Mouse (Mus musculus): ENCODE results near the gene Pcbp4. TPM values are rescaled to one million over a fixed set of nuclear protein-coding genes. Genes with fewer than 3 reads are reported as not detected.
A peak's percentile ranks its signal among the peaks of the same experiment; 100 is the strongest.

The Pcbp4 gene
- polyA plus RNA-seq (2016; fragmentation: Nextera tagmentation; extraction: Ambion mirVana) = 299 and 311 TPM in 2 replicates

GRCm38 (mm10) chr9:106453271-106454070 is at the start of gene Pcbp4:
Gene Pcbp4 (plus strand): TSS chr9:106453291.
- peak; percentile 80 for ATAC-seq (ENCODE audit: low FRiP score)
- H3K9ac ChIP-seq = peak within 1 kb of the TSS; percentile 92
- H3K4me3 ChIP-seq (replicated peaks) = peak within 1 kb of the TSS; percentile 78
- H3K9me3 ChIP-seq = no peaks in the 10 kb centered on the region
- H3K27ac ChIP-seq = peak within 1 kb of the TSS; percentile 97
- WGBS = 0% methylated on average over 44 of the region's 74 CpGs
- H3K27me3 ChIP-seq = no peaks in the 10 kb centered on the region
- H3K4me2 ChIP-seq = peak within 1 kb of the TSS; percentile 96
- H3K36me3 ChIP-seq (replicated peaks) = peaks cover 16% of the 10 kb centered on the region
- H3K4me1 ChIP-seq = peaks cover 77% of the 10 kb centered on the region

GRCm38 (mm10) chr9:106405275-106405674 is 47.8 kb upstream of the Pcbp4 start:
- no peak overlapping the region for H3K27ac ChIP-seq
- no peak overlapping the region for H3K4me2 ChIP-seq
- H3K9me3 ChIP-seq = no peaks in the 10 kb centered on the region
- no peak overlapping the region for H3K9ac ChIP-seq
- 38% methylated on average over 6 of the region's 6 CpGs for WGBS
- H3K27me3 ChIP-seq = no peaks in the 10 kb centered on the region
- ATAC-seq (ENCODE audit: low FRiP score) = no peak
- no peaks in the 10 kb centered on the region for H3K36me3 ChIP-seq (replicated peaks)
- H3K4me1 ChIP-seq = peaks cover 6% of the 10 kb centered on the region; the same call in 1 of the 2 replicates
- H3K4me3 ChIP-seq (replicated peaks) = no peak overlapping the region

DNA sequence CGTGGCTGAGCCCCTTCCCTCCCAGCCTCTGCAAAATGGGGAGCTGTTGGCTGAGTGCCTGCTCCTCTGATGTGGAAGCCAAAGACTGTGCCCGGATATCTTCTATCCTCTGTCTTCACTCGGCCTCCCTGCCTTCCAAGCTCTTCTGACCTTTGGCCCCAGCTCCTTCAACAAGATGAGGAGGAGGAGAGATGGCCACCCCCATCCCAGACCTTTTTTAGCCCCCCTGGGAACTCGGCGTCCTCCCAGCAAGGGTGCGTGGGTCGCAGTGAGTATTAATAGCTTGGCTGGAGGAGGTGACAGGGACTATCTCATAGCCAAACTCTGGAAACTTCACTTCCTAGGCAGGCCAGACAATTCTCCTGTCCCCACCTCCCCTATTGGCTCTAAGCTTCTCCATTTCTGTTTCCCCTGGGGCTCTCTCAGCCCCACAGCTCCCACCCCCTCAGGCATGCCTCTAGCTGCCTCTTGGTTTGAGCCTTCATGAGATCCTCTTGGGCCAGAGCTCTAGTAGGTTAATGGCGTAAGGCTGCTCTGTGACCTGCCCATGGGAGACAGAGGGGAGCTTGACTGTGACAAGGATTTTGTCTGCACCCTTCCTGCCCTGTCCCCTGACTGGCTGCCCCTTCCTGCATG is 46.5 kb upstream of the Pcbp4 start:
- Histone ChIP-seq H3K27me3 (no peaks in the 10 kb centered on the region), H3K9me3 (no peaks in the 10 kb centered on the region), H3K4me3 (replicated peaks) (no peak overlapping the region), H3K36me3 (replicated peaks) (no peaks in the 10 kb centered on the region), H3K9ac (no peak overlapping the region), H3K27ac (no peak overlapping the region), H3K4me1 (peaks cover 6% of the 10 kb centered on the region; the same call in 1 of the 2 replicates), H3K4me2 (no peak overlapping the region)
- 68% methylated on average over 8 of the region's 8 CpGs for WGBS
- ATAC-seq (ENCODE audit: low FRiP score) = no peak

GRCm38 (mm10) chr9:106409096-106409495 is 44.0 kb upstream of the Pcbp4 start:
- Histone ChIP-seq H3K4me1 (peaks cover 6% of the 10 kb centered on the region; the same call in 1 of the 2 replicates), H3K4me2 (no peak overlapping the region), H3K4me3 (replicated peaks) (no peak overlapping the region), H3K9ac (no peak overlapping the region), H3K27me3 (no peaks in the 10 kb centered on the region), H3K36me3 (replicated peaks) (no peaks in the 10 kb centered on the region), H3K9me3 (no peaks in the 10 kb centered on the region), H3K27ac (no peak overlapping the region)
- no peak for ATAC-seq (ENCODE audit: low FRiP score)
- WGBS = 100% methylated on average over 4 of the region's 4 CpGs

DNA sequence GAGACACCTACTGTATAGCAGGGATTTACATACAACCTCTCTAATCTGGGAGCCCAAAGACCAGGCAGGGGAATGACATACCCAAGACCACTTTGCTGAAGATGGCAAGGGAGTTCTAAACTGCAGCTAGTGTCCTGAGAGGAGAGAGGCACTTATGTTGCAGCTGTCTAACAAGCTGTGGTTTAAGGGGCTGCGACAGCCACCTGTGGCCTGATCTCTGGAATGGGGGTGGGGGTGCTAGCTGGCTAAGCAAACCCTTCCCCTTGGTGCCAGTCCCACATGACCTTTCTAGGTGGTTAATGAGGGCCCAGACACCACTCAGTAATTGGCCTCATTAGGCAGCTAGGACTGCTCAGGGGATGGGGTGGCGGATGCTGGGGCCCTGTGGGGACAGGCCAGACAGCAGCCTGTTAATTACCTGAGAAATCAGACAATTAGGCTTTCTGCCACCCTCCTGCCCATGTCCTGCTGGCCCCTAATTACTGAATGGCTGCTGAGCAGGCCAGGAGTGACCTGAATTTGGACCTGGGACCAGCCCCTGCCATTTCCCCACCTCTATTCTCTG is 42.9 kb upstream of the Pcbp4 start:
- no peaks in the 10 kb centered on the region for H3K27me3 ChIP-seq
- no peak overlapping the region for H3K4me2 ChIP-seq
- H3K4me3 ChIP-seq (replicated peaks) = no peak overlapping the region
- H3K36me3 ChIP-seq (replicated peaks) = no peaks in the 10 kb centered on the region
- ATAC-seq (ENCODE audit: low FRiP score) = peak; percentile 57; the same call in 1 of the 2 replicates
- H3K27ac ChIP-seq = no peak overlapping the region
- H3K4me1 ChIP-seq = peaks cover 3% of the 10 kb centered on the region; the same call in 1 of the 2 replicates
- no peaks in the 10 kb centered on the region for H3K9me3 ChIP-seq
- no peak overlapping the region for H3K9ac ChIP-seq
- WGBS = 14% methylated on average over 2 of the region's 2 CpGs

DNA sequence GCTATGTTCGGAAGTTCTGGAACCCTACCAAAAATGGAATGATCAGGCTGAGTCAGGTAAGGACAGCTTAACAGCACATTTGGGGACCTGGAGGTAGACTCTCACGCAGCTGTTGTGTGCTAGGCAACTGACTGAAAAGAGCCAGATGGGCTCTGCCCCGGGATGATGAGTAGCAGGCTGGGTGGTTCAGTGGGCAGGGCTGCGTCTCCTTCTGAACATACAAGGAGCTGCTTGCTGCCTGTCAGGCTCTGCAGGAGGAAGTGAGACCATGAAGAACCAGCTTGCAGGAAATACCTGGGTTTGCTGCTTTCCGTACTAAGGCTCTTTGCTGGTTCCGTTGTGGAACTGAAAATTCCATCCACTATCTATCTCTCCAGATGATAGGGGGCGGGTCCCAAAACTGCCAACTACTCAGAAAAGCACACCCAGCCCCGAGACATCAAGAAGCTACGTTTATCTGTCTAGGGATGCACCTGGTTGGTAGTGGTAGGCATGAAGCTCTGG is 41.9 kb upstream of the Pcbp4 start:
- no peaks in the 10 kb centered on the region for H3K4me1 ChIP-seq
- H3K9ac ChIP-seq = no peak overlapping the region
- H3K4me3 ChIP-seq (replicated peaks) = no peak overlapping the region
- no peaks in the 10 kb centered on the region for H3K9me3 ChIP-seq
- H3K27me3 ChIP-seq = no peaks in the 10 kb centered on the region
- no peak for ATAC-seq (ENCODE audit: low FRiP score)
- 82% methylated on average over 9 of the region's 9 CpGs for WGBS
- H3K27ac ChIP-seq = no peak overlapping the region
- H3K36me3 ChIP-seq (replicated peaks) = no peaks in the 10 kb centered on the region
- no peak overlapping the region for H3K4me2 ChIP-seq

- Histone ChIP-seq H3K9me3 (no peaks in the 10 kb centered on the region), H3K27ac (no peak overlapping the region), H3K4me3 (replicated peaks) (no peak overlapping the region), H3K27me3 (no peaks in the 10 kb centered on the region), H3K4me2 (no peak overlapping the region), H3K9ac (no peak overlapping the region), H3K36me3 (replicated peaks) (no peaks in the 10 kb centered on the region), H3K4me1 (no peaks in the 10 kb centered on the region)
- ATAC-seq (ENCODE audit: low FRiP score) = no peak
- WGBS = 80% methylated on average over 6 of the region's 6 CpGs
These were observed 41.4 kb upstream of the Pcbp4 start for GRCm38 (mm10) chr9:106411729-106412128.

- no peaks in the 10 kb centered on the region for H3K27me3 ChIP-seq
- ATAC-seq (ENCODE audit: low FRiP score) = no peak
- WGBS = 76% methylated on average over 3 of the region's 3 CpGs
- no peaks in the 10 kb centered on the region for H3K4me1 ChIP-seq
- no peak overlapping the region for H3K27ac ChIP-seq
- no peaks in the 10 kb centered on the region for H3K36me3 ChIP-seq (replicated peaks)
- H3K9me3 ChIP-seq = no peaks in the 10 kb centered on the region
- H3K4me3 ChIP-seq (replicated peaks) = no peak overlapping the region
- H3K4me2 ChIP-seq = no peak overlapping the region
- no peak overlapping the region for H3K9ac ChIP-seq
These were observed 40.9 kb upstream of the Pcbp4 start for GRCm38 (mm10) chr9:106412210-106412609.

GRCm38 (mm10) chr9:106413606-106414005 is 39.5 kb upstream of the Pcbp4 start:
- H3K4me2 ChIP-seq = no peak overlapping the region
- 80% methylated on average over 5 of the region's 5 CpGs for WGBS
- H3K9ac ChIP-seq = no peak overlapping the region
- H3K4me1 ChIP-seq = peaks cover 11% of the 10 kb centered on the region
- H3K9me3 ChIP-seq = no peaks in the 10 kb centered on the region
- H3K27me3 ChIP-seq = no peaks in the 10 kb centered on the region
- no peak for ATAC-seq (ENCODE audit: low FRiP score)
- no peak overlapping the region for H3K27ac ChIP-seq
- H3K4me3 ChIP-seq (replicated peaks) = no peak overlapping the region
- no peaks in the 10 kb centered on the region for H3K36me3 ChIP-seq (replicated peaks)

DNA sequence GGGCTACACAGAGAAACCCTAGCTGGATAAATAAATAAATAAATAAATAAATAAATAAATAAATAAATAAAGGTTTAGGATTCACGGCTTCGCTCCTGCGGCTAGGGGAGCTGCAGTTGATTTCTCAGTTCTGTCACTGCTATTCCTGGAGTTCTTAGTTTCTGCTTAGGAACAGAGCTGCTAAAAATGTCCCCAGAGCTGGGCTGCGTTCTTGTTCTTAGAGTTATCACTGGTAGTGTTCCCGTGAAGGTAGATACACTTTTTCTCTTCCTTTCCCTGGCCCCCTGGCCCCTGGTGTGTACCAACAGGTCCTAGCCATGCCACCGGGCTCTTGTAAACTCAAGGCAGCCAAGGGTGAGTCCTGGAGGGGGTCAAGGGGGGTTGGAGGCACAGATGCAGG is 36.3 kb upstream of the Pcbp4 start:
- Histone ChIP-seq H3K4me1 (peaks cover 34% of the 10 kb centered on the region), H3K4me3 (replicated peaks) (no peak overlapping the region), H3K4me2 (no peak overlapping the region), H3K9ac (no peak overlapping the region), H3K9me3 (no peaks in the 10 kb centered on the region), H3K27me3 (peaks cover 10% of the 10 kb centered on the region; the same call in 1 of the 2 replicates), H3K36me3 (replicated peaks) (no peaks in the 10 kb centered on the region), H3K27ac (no peak overlapping the region)
- ATAC-seq (ENCODE audit: low FRiP score) = no peak
- WGBS = 88% methylated on average over 6 of the region's 6 CpGs

GRCm38 (mm10) chr9:106417841-106418625 is 35.1 kb upstream of the Pcbp4 start:
- Histone ChIP-seq H3K4me2 (peak overlapping the region; percentile 59), H3K36me3 (replicated peaks) (no peaks in the 10 kb centered on the region), H3K9me3 (no peaks in the 10 kb centered on the region), H3K9ac (peak overlapping the region; percentile 48), H3K27ac (peak overlapping the region; percentile 50; the same call in 1 of the 2 replicates), H3K4me3 (replicated peaks) (peak overlapping the region; percentile 30), H3K27me3 (peaks cover 10% of the 10 kb centered on the region; the same call in 1 of the 2 replicates), H3K4me1 (peaks cover 34% of the 10 kb centered on the region)
- peak; percentile 55; the same call in 1 of the 2 replicates for ATAC-seq (ENCODE audit: low FRiP score)
- WGBS = 14% methylated on average over 29 of the region's 29 CpGs
